Mouse (Mus musculus) MEL (cell line): ENCODE data around the gene Trak1.

Experiments
- CTCF ChIP-seq, 3 experiments: IDR thresholded peaks in 2 of 3; conservative IDR thresholded peaks in 1 of 3; 2 replicates each; pipeline ENCODE4 v1.5.1; 2011 to 2012; ENCODE audit warnings: low read length in 3 of 3, low read depth in 2 of 3, mild to moderate bottlenecking in 2 of 3, improper control_type of control experiment in 1 of 3, inconsistent platforms in 1 of 3, mixed read lengths in 1 of 3, moderate library complexity in 1 of 3; ENCODE audit not compliant: control insufficient read depth in 1 of 3, insufficient read depth in 1 of 3, poor library complexity in 1 of 3, severe bottlenecking in 1 of 3
- EP300 ChIP-seq, 2 experiments: IDR thresholded peaks; 2 replicates each; pipeline ENCODE4 v1.6.1; 2011; ENCODE audit warnings: improper control_type of control experiment in 2 of 2, low read length in 2 of 2, low read depth in 1 of 2, mild to moderate bottlenecking in 1 of 2
- ETS1 ChIP-seq: IDR thresholded peaks from 2 replicates; pipeline ENCODE4 v1.6.1; 2012; ENCODE audit warnings: low read depth, mild to moderate bottlenecking, inconsistent platforms, low read length, improper control_type of control experiment, moderate library complexity
- GATA1 ChIP-seq: IDR thresholded peaks from 2 replicates; pipeline ENCODE4 v1.6.1; 2011; ENCODE audit warnings: low read depth, low read length, improper control_type of control experiment
- JUND ChIP-seq: IDR thresholded peaks from 2 replicates; pipeline ENCODE4 v1.6.1; 2011; ENCODE audit warnings: low read depth, mild to moderate bottlenecking, improper control_type of control experiment, low read length
- MAFK ChIP-seq: IDR thresholded peaks from 2 replicates; pipeline ENCODE4 v1.6.1; 2011; ENCODE audit warnings: low read depth, mild to moderate bottlenecking, low read length, improper control_type of control experiment, borderline replicate concordance
- POLR2A ChIP-seq, 2 experiments: IDR thresholded peaks; 2 replicates each; pipeline ENCODE4 v1.6.1; 2011 to 2012; ENCODE audit warnings: low read length in 2 of 2, mild to moderate bottlenecking in 2 of 2, control low read depth in 1 of 2, improper control_type of control experiment in 1 of 2, low read depth in 1 of 2, moderate library complexity in 1 of 2; ENCODE audit not compliant: control insufficient read depth in 1 of 2, insufficient read depth in 1 of 2, poor library complexity in 1 of 2
- POLR2AphosphoS5 ChIP-seq: IDR thresholded peaks from 2 replicates; pipeline ENCODE4 v1.6.1; 2012; ENCODE audit warnings: low read depth, borderline replicate concordance, mild to moderate bottlenecking, inconsistent platforms, low read length, moderate library complexity, mixed read lengths
- USF1 ChIP-seq: IDR thresholded peaks from 2 replicates; pipeline ENCODE4 v1.6.1; 2014; ENCODE audit warnings: low read depth, mild to moderate bottlenecking, inconsistent platforms, low read length, improper control_type of control experiment, moderate library complexity

GRCm38 (mm10) chr9:121398761-121399160, 101.5 kb downstream of the Trak1 start:
- TF ChIP-seq JUND (no peak), EP300 (IDR thresholded peaks at IDR 0.05; ENCODE audit: low read depth in 1 of 2, low read length in 2 of 2) (no peak), CTCF (IDR thresholded peaks at IDR 0.05 in 2 of 3, conservative IDR thresholded peaks at IDR 0.05 in 1 of 3; ENCODE audit: control insufficient read depth in 1 of 3, insufficient read depth in 1 of 3, low read depth in 2 of 3, low read length in 3 of 3, poor library complexity in 1 of 3, severe bottlenecking in 1 of 3) (no peak), POLR2A (IDR thresholded peaks at IDR 0.05; ENCODE audit: control insufficient read depth in 1 of 2, insufficient read depth in 1 of 2, low read depth in 1 of 2, low read length in 2 of 2, poor library complexity in 1 of 2) (no peak), GATA1 (no peak), POLR2AphosphoS5 (no peak), USF1 (no peak), MAFK (no peak), ETS1 (no peak)
